Mouse (Mus musculus): ENCODE measurements around the gene Pclo. TPM values are rescaled to one million over a fixed set of nuclear protein-coding genes. Genes with fewer than 3 reads are reported as not detected.
"Not testable (repeated sequence)": the region's sequence is repeated elsewhere in the genome, so short reads cannot be mapped to it uniquely, and the experiment has no call there.

The Pclo gene
- not detected in 2 replicates for total RNA-seq (2015; ENCODE audit: low replicate concordance)
- under 0.01 TPM in 1 of 2 replicates, not detected in the other for total RNA-seq (2017; ENCODE audit: low replicate concordance)

DNA sequence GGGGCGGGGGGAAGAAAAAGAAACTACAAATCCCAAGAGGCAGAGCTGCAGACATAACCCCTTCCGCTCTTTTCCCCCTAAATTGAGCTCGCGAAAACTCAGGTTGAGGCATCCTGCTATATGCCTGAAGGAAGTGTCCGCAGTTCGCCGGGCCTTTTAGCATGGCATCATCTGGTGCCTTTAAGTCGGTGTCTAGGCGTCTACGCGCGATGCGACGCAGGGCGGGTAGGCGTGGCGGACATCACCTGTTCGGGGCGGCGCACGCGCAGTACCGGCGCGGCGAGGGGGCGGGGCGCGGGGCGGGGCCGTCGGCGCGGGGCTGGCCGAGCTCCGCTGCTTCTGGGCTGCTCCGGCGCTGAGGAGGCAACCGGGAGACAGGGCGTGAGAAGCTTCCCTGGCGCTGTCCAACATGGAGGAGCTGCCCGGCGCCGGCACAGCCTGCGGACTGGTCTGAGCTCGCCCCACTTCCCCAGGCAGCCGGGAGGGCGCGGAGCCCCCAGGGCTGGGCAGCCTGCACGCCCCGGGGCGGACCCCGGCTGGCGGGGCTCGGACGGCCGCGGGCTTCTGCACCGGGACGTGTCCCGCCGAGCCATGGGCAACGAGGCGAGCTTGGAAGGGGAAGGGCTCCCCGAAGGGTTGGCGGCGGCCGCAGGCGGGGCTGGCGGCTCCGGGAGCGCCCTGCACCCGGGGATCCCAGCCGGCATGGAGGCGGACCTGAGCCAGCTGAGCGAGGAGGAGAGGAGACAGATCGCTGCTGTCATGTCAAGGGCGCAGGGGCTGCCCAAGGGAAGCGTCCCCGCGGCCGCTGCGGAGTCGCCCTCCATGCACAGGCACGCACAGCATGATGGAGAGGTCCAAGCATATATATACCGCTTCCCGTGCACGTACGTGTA is at the start of gene Pclo:
TSS of gene Pclo (plus strand) at position 288 of the 893 bp plus-strand sequence.
- ATAC-seq (replicated peaks; ENCODE audit: low FRiP score, poor library complexity, severe bottlenecking): no peak

- not testable (repeated sequence) for ATAC-seq (replicated peaks; ENCODE audit: low FRiP score, poor library complexity, severe bottlenecking)
Observed at GRCm38 (mm10) chr5:14494431-14494830, 20.3 kb upstream of the Pclo start.

- no peak for ATAC-seq (replicated peaks; ENCODE audit: low FRiP score, poor library complexity, severe bottlenecking)
Observed at GRCm38 (mm10) chr5:14508522-14508921, 6.2 kb upstream of the Pclo start.

DNA sequence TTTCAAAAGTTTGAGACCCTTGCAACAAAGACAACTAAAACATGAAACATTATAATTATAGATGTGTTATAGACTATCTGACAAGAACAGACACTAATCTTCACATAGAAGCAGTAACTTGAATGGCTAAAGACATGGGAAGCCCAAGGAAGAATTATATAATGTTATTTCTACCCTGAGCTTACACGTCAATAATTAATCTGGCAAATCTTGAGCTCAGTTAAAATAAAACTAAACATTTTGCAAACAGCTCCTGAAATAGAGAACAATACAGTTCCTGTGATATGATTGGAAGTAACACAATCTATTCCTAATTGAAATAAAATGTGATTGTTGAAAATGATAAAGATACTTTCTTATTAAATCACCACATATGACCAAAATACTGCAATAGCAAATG is 5.1 kb upstream of the Pclo start:
- no peak for ATAC-seq (replicated peaks; ENCODE audit: low FRiP score, poor library complexity, severe bottlenecking)

DNA sequence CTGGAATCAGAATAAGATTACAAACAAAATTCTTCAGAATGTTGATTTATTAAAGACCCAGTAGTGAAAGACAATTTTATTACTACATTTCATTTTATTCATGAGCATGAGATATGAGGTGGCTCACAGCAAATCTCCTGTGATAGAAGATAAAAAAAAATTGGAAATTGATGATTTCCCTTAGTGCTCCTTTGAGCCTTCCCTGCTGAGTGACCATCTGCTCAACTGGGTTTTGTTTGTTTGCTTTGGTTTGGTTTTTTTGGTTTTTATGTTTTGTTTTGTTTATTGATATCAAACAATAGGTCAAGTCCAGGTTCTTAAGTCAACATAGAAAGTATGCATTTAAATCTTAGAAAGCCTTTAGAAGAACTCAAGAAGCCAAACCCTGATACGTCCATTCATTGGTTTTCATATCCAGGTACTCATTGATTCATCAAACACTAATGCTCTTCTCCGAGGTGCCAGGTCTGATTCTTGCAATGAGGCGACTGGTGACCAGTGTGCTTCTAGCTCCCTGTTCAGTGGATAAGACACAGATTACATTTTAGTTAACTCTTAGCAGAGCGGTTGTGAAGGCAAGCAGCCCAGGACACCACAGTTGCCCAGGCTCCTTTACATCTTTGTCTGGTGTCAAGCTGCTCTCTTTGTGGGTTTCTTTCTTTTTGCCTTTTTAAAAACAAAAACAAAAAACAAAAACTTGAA is 3.6 kb downstream of the Pclo start:
- ATAC-seq (replicated peaks; ENCODE audit: low FRiP score, poor library complexity, severe bottlenecking): no peak

GRCm38 (mm10) chr5:14522006-14522405 is 7.3 kb downstream of the Pclo start:
- no peak for ATAC-seq (replicated peaks; ENCODE audit: low FRiP score, poor library complexity, severe bottlenecking)

DNA sequence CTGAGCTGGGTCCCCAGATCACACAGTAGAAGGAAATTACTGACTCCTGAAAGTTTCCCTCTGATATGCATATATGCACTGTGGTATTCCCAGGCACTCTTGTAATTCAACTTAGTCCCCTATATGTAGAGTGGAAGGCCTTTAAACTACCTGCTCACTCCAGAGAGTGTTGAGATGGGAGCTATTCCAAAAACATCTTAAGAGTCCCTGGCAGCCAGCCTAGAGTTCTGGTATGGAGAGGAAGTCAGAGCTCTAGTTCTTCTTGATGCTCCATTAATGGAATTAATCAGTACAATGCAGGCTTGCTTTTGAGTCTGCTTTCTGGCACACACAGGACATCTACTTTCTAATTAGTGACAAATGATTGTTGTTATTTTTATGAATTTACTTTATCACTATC is 11.3 kb downstream of the Pclo start:
- no peak for ATAC-seq (replicated peaks; ENCODE audit: low FRiP score, poor library complexity, severe bottlenecking)

DNA sequence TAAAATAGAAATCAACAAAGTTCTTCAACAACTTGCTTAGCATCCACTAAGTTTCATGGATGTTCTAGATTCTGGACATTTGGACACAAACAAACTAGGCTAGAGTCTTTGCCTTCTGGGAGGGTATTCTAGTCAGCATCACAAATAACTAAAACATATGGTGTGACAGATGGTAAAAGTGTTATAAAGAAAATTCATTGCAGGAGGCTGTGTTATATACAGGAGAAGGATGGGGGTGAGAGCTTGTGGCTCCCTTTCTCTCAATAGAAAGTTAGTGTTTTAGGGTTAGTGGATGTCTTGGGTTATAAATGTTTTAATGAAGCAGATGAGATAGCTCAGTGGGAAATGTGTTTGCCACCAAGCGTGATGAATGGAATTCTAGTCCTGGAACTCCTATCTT is 13.1 kb downstream of the Pclo start:
- ATAC-seq (replicated peaks; ENCODE audit: low FRiP score, poor library complexity, severe bottlenecking): no peak

DNA sequence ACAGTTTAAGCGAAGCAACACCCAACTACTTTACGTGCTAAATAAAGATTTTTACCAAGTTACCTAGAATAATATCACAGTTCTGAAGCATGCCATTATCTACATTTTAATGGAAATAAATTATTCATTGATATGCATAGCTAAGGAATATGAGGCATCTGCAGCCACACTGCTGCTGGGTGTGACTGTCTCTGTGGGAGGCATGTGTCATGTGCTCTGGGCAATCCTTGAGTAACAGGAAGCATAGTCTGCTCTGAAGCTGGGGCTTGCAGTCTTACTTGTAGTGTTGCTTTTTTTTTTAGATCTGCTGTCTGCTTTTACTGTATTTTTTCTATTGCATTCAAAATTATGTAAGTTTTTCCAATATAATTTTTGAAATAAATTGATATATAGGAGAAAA is 17.2 kb downstream of the Pclo start:
- no peak for ATAC-seq (replicated peaks; ENCODE audit: low FRiP score, poor library complexity, severe bottlenecking)

DNA sequence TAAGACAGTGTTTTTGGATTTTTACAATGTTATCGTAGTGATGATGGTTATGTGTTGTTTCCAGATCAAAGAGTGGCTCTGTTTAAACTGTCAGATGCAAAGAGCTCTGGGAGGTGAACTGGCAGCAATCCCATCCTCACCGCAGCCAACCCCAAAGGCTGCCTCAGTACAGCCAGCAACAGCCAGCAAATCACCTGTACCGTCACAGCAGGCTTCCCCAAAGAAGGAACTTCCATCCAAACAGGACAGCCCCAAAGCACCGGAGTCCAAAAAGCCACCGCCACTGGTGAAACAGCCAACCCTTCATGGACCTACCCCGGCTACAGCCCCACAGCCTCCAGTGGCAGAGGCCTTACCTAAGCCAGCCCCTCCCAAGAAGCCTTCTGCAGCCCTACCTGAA is 24.6 kb downstream of the Pclo start:
- ATAC-seq (replicated peaks; ENCODE audit: low FRiP score, poor library complexity, severe bottlenecking): no peak

DNA sequence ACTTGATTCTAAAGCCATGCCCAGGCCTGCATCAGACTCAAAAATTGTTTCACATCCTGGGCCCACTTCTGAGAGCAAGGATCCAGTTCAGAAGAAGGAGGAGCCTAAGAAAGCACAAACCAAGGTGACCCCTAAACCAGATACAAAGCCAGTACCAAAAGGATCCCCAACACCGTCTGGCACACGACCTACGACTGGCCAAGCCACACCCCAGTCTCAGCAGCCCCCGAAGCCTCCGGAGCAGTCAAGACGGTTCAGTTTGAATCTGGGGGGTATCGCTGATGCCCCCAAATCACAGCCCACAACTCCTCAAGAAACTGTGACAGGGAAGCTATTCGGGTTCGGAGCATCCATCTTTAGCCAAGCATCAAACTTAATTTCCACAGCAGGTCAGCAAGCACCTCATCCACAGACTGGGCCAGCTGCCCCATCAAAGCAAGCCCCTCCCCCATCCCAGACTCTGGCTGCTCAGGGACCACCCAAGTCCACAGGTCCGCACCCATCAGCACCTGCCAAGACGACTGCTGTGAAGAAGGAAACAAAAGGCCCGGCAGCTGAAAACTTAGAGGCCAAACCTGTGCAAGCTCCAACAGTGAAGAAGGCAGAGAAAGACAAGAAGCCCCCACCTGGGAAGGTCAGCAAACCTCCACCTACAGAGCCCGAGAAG is 25.4 kb downstream of the Pclo start:
- ATAC-seq (replicated peaks; ENCODE audit: low FRiP score, poor library complexity, severe bottlenecking): no peak

- ATAC-seq (replicated peaks; ENCODE audit: low FRiP score, poor library complexity, severe bottlenecking): no peak
Observed at GRCm38 (mm10) chr5:14575626-14576025, 60.9 kb downstream of the Pclo start.

- ATAC-seq (replicated peaks; ENCODE audit: low FRiP score, poor library complexity, severe bottlenecking): no peak
Observed at GRCm38 (mm10) chr5:14591479-14591878, 76.8 kb downstream of the Pclo start.

GRCm38 (mm10) chr5:14595426-14596013 is 80.8 kb downstream of the Pclo start:
- no peak for ATAC-seq (replicated peaks; ENCODE audit: low FRiP score, poor library complexity, severe bottlenecking)

GRCm38 (mm10) chr5:14608318-14608717 is 93.6 kb downstream of the Pclo start:
- no peak for ATAC-seq (replicated peaks; ENCODE audit: low FRiP score, poor library complexity, severe bottlenecking)

- no peak for ATAC-seq (replicated peaks; ENCODE audit: low FRiP score, poor library complexity, severe bottlenecking)
Observed at GRCm38 (mm10) chr5:14621146-14621545, 106.4 kb downstream of the Pclo start.

DNA sequence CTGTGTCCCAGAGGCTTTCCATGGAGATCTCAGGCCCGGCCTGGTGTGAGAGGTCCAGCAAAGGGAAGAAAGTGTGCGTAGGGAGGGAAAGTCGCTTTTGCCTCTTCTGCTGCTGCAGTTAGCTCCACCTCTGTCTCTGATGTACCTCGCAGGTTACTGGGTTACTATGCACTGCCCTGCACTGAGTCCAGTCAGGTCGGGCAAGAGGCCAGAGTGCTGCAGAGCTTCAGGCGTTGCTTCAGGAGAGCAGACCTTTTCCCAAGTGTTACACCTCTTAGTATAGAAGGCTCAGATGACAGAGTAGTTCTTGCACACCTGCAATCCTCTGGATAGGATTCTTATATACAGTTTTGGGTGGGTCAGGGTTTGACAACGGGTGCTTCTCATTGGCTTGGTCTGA is 108.6 kb downstream of the Pclo start:
- no peak for ATAC-seq (replicated peaks; ENCODE audit: low FRiP score, poor library complexity, severe bottlenecking)

- no peak for ATAC-seq (replicated peaks; ENCODE audit: low FRiP score, poor library complexity, severe bottlenecking)
Observed at GRCm38 (mm10) chr5:14641260-14641659, 126.5 kb downstream of the Pclo start.

- ATAC-seq (replicated peaks; ENCODE audit: low FRiP score, poor library complexity, severe bottlenecking): no peak
Observed at GRCm38 (mm10) chr5:14645856-14646255, 131.1 kb downstream of the Pclo start.

DNA sequence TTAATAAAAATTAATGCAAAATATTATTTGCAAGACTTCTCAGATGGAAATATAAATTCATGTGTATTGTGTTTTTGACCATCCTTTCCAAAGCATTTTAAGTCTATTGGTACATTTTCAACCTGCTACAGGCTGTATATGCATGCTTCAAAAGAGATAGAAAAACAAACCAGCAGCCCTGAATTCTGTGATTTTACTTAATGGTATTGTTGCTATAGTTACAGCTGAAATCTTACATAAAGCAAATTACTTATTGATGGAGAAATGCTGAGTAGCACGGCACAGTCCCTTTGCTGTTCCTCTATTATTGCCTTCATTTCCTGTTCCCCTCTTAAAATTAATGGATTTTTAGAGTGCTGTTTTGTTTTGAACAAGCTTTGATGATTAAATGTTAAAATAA is 145.9 kb downstream of the Pclo start:
- no peak for ATAC-seq (replicated peaks; ENCODE audit: low FRiP score, poor library complexity, severe bottlenecking)

All from erythroblast, adult 5-6 weeks (primary cell).